Mouse (Mus musculus) C2C12 (cell line): ENCODE data around the gene Il5ra.

Source experiments
- CTCF ChIP-seq: IDR thresholded peaks from one replicate; pipeline ENCODE4 v1.5.1; 2011; ENCODE audit not compliant: control insufficient read depth, insufficient read depth, insufficient read length
- MAX ChIP-seq: IDR thresholded peaks from one replicate; pipeline ENCODE4 v1.6.1; 2011; ENCODE audit warnings: mild to moderate bottlenecking, control low read depth

DNA sequence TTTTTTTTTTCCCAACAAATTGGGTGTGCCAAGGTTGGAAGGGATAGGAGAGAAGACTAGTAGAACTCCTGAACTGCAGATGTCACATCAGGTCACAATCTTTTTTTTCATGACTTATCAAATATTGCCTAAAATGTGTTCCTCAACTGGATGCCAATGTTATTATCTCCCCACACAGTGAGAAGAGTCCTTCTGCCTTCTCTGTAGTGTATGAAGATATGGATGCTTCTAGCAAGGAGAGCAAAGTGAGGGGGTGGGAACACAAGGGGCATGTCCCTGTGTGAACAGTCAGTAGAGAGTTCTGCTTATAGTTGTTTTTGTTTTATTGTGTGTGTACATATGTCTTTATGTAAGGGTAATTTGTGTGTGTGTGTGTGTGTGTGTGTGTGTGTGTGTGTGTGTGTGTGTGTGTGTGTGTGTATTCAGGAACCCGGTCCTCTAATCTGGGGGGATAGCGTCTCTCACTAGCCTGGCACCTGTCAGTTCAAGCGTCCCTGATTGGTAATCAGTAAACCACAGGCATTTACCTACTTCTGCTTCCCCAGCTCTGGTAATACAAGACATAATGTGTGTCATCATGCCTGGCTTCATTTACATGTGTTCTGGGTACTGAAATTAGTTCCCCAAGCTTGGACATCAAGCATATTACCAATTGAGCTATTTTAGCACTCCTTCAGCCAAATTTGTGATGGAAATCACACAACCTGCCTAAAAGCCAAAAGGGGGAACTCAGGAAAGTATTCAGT, 11.8 kb upstream of the Il5ra start:
- TF ChIP-seq CTCF: no peak
- TF ChIP-seq MAX: no peak
